In the genomic region with DNA sequence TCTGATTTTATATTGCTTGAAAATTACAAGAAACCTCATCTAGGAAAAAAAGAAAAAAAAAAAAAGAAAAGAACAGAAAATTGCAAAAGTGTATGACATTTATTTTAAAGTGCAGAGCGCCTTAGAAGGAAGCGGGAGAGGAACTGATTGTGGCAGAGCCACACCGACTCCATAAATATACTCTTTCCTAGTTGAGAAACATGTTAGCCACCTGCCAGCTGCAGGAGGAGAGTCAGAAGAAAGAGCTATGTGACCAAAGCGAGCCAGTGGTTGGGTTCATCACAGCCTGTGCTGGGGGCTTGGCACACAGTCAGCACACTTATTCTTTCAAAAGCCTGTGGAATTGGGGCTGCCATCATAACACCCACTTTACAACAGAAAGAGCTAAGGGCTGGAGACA, we compare ENCODE assay signal across 19 mouse cellular contexts.
"Had no signal": no experiment of that assay in that cellular context is flagged by ENCODE, and none has a peak within 500 bp of the region (broad histone marks: within the 10 kb centered on the region; RNA-seq: fewer than 3 reads in every experiment).

No protein-coding gene starts in this region.

- H3K27ac ChIP-seq: midbrain, embryonic 10.5 days; midbrain, embryonic 12.5 days; neural tube, embryonic 13.5 days; neural tube, embryonic 15.5 days had no signal

- H3K4me3 ChIP-seq: megakaryocyte, embryonic 14.5 days; midbrain, embryonic 10.5 days; midbrain, embryonic 12.5 days; myocyte; neural tube, embryonic 13.5 days; neural tube, embryonic 15.5 days had no signal

- H3K27me3 ChIP-seq: megakaryocyte, embryonic 14.5 days; midbrain, embryonic 12.5 days; neural tube, embryonic 13.5 days; neural tube, embryonic 15.5 days had no signal

- H3K9me3 ChIP-seq: megakaryocyte, embryonic 14.5 days; midbrain, embryonic 10.5 days; midbrain, embryonic 12.5 days; neural tube, embryonic 13.5 days; neural tube, embryonic 15.5 days had no signal

- ATAC-seq: midbrain, embryonic 16.5 days had no signal

- H3K9ac ChIP-seq: lung, embryonic 14.5 days; midbrain, embryonic 12.5 days; neural tube, embryonic 13.5 days; neural tube, embryonic 15.5 days had no signal

- DNase-seq: lung, adult 18-20 months; lung, embryonic 14.5 days; lung, postnatal 10 days; lung, postnatal 4 days; midbrain, embryonic 14.5 days; retina, postnatal 1 day; right cerebral cortex, postnatal 14 days; right cerebral cortex, postnatal 4 days; spleen, adult 18-20 months; thymus, adult 18-20 months; thymus, postnatal 14 days; thymus, postnatal 36 days had no signal

- H3K4me2 ChIP-seq: lung, embryonic 14.5 days; midbrain, embryonic 12.5 days; neural tube, embryonic 13.5 days; neural tube, embryonic 15.5 days had no signal

- H3K36me3 ChIP-seq: midbrain, embryonic 10.5 days; midbrain, embryonic 12.5 days; neural tube, embryonic 13.5 days; neural tube, embryonic 15.5 days had no signal
